Mouse (Mus musculus): ENCODE measurements at regions not wholly inside any gene's neighbourhood (a gene's known extent, or its start where the extent isn't known, plus 50 kb on each side); places are given as distances from the start of the nearest gene placed in this dataset.
A peak's percentile ranks its signal among the peaks of the same experiment; 100 is the strongest.

GRCm38 (mm10) chr14:11417857-11418256, 61.3 kb upstream of the Gm3839 start:
- no peak for DNase-seq (ENCODE audit: extremely low spot score in 1 of 2, low spot score in 1 of 2)

GRCm38 (mm10) chr14:11422306-11422705, 65.8 kb upstream of the Gm3839 start:
- DNase-seq (ENCODE audit: extremely low spot score in 1 of 2, low spot score in 1 of 2) = no peak

- DNase-seq (ENCODE audit: extremely low spot score in 1 of 2, low spot score in 1 of 2) = peak; percentile 28 to 30
Observed at GRCm38 (mm10) chr14:11428256-11429240, 72.0 kb upstream of the Gm3839 start.

GRCm38 (mm10) chr14:11435166-11435784, 78.7 kb upstream of the Gm3839 start:
- peak in 1 of 2 experiments; percentile 6 for DNase-seq (ENCODE audit: extremely low spot score in 1 of 2, low spot score in 1 of 2)

GRCm38 (mm10) chr14:11438611-11439010, 82.1 kb upstream of the Gm3839 start:
- no peak for DNase-seq (ENCODE audit: extremely low spot score in 1 of 2, low spot score in 1 of 2)

DNA sequence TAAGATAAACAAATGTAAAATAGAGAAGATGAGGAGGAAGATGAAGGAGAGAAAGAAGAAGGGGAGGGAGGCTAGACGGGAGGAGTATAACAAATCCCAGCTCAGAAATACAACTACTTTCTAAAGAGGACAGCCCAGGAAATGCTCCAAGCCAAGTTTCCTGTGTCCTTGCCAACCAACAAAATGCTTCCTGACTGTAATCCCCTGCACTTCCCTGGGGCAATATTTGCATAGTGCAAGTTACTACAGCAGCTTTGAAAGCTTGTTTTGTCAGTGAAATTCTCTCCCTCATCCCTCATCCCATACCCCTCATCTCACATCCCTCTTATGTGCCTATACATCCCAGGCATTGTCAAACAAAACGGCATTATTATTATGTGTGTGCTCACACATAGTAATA, 83.7 kb upstream of the Gm3839 start:
- no peak for DNase-seq (ENCODE audit: extremely low spot score in 1 of 2, low spot score in 1 of 2)

GRCm38 (mm10) chr14:11449958-11450357, 93.4 kb upstream of the Gm3839 start:
- DNase-seq (ENCODE audit: extremely low spot score in 1 of 2, low spot score in 1 of 2) = no peak

- DNase-seq (ENCODE audit: extremely low spot score in 1 of 2, low spot score in 1 of 2) = no peak
Observed at GRCm38 (mm10) chr14:11477731-11478130, 75.6 kb upstream of the Ptprg start.

- DNase-seq (ENCODE audit: extremely low spot score in 1 of 2, low spot score in 1 of 2) = no peak
Observed at GRCm38 (mm10) chr14:11482151-11482550, 71.2 kb upstream of the Ptprg start.

- no peak for DNase-seq (ENCODE audit: extremely low spot score in 1 of 2, low spot score in 1 of 2)
Observed at GRCm38 (mm10) chr14:11486287-11486686, 67.0 kb upstream of the Ptprg start.

DNA sequence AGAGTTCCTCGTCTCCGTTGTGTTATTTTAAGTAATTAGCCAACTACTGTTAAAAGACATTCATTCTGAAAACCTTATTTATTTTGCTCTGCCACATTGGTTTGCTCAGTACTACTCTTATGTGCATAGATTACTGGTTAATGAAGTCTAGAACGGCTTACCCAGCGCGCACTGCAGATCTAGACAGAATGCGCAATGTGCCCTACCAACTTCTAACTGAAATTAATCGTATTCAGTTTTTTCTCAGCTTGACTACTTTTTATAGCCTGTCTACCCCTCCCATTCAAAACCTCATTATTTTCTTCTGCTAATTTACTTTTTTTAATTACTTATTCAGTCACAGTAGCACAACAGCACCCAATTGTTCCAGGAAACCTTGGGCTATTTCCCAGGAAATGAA, 51.6 kb upstream of the Ptprg start:
- DNase-seq (ENCODE audit: extremely low spot score in 1 of 2, low spot score in 1 of 2) = no peak

DNA sequence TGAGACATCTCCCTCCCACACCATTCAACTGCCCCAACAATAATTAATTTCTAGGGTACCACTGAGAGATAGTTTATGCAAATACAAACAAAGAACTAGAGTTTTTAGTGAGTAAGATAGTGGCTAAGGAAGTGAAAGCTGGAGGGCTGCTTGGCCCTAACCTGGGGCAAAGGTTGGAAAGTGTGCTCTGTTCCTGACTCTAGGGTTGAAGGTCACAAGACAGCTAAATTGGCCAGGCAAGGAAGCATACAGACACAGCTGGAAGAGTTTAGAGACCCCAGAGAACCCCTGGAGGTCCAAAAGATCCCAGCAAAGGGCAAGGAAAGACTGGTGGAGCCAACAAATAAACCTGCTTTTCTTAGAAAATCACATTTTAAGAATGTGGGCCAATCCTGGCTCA, 50.2 kb upstream of the Ptprg start:
- DNase-seq (ENCODE audit: extremely low spot score in 1 of 2, low spot score in 1 of 2) = no peak
